In genomic region chr11:33201626-33202010, GRCm38 (mm10) we compare ENCODE assay signal across 11 mouse cellular contexts. TPM values are rescaled to one million over a fixed set of nuclear protein-coding genes. Genes with fewer than 3 reads are reported as not detected.
DNase-seq lines count a peak whose midpoint lies in the region; ATAC-seq lines count a peak whose summit lies in the region.
"Had no signal": no experiment of that assay in that cellular context is flagged by ENCODE, and none has a peak within 500 bp of the region (broad histone marks: within the 10 kb centered on the region; RNA-seq: fewer than 3 reads in every experiment).

No protein-coding gene starts in this region.

- H3K9me3 ChIP-seq in midbrain, embryonic 10.5 days (replicated peaks), result peaks cover 13% of the 10 kb centered on the region
- H3K9me3 ChIP-seq in midbrain, embryonic 16.5 days (replicated peaks; ENCODE audit: control insufficient read depth, low read length, poor library complexity, severe bottlenecking), result peaks cover 3% of the 10 kb centered on the region; the same call in 1 of the 2 replicates
- peaks cover 5% of the 10 kb centered on the region; the same call in 1 of the 2 replicates for H3K9me3 ChIP-seq in limb, embryonic 13.5 days

- 2% methylated on average over 19 of the region's 19 CpGs for WGBS in midbrain, embryonic 10.5 days
- WGBS in midbrain, embryonic 16.5 days, result under 1% methylated on average over 19 of the region's 19 CpGs
- 2% methylated on average over 19 of the region's 19 CpGs for WGBS in limb, embryonic 13.5 days

- peaks cover 100% of the 10 kb centered on the region for H3K27me3 ChIP-seq in midbrain, embryonic 10.5 days (ENCODE audit: low read depth, poor library complexity, severe bottlenecking)
- peaks cover 49% of the 10 kb centered on the region for H3K27me3 ChIP-seq in midbrain, embryonic 16.5 days (ENCODE audit: control insufficient read depth, insufficient read depth, low read depth, low read length)
- peaks cover 100% of the 10 kb centered on the region for H3K27me3 ChIP-seq in limb, embryonic 13.5 days

- H3K4me2 ChIP-seq in midbrain, embryonic 16.5 days (ENCODE audit: low read length), result no peak overlapping the region
- peak overlapping the region; percentile 74 for H3K4me2 ChIP-seq in limb, embryonic 13.5 days (replicated peaks)

- DNase-seq in embryo, embryonic 10.5 days (ENCODE audit: low spot score), result peak; percentile 46
- no peak for DNase-seq in embryo, embryonic 10 days (ENCODE audit: low spot score)
- DNase-seq in midbrain, embryonic 10.5 days (ENCODE audit: low spot score), result no peak
- no peak for DNase-seq in adrenal gland, adult 2 months
- DNase-seq in urinary bladder, postnatal 10 days (ENCODE audit: low spot score), result no peak
- no peak for DNase-seq in layer of hippocampus, adult 18-20 months (ENCODE audit: low spot score in 2 of 2)
- DNase-seq: layer of hippocampus, adult 9-11 months had no signal

- 0 out of 2 replicates have a peak overlapping the region, but pooled peaks have one; percentile 42 for H3K27ac ChIP-seq in midbrain, embryonic 10.5 days (replicated peaks)
- H3K27ac ChIP-seq in midbrain, embryonic 16.5 days (ENCODE audit: low read length), result no peak overlapping the region
- H3K27ac ChIP-seq in limb, embryonic 13.5 days, result no peak overlapping the region

- peak overlapping the region; percentile 55 for H3K4me3 ChIP-seq in midbrain, embryonic 10.5 days
- H3K4me3 ChIP-seq in midbrain, embryonic 16.5 days (ENCODE audit: low read depth, low read length), result no peak overlapping the region
- H3K4me3 ChIP-seq in limb, embryonic 13.5 days, result peak overlapping the region; percentile 40
- H3K4me3 ChIP-seq: myocyte had no signal

- H3K9ac ChIP-seq in midbrain, embryonic 16.5 days (ENCODE audit: low read depth, low read length), result no peak overlapping the region
- H3K9ac ChIP-seq in limb, embryonic 13.5 days, result peak overlapping the region; percentile 31; the same call in 1 of the 2 replicates

- no peaks in the 10 kb centered on the region for H3K36me3 ChIP-seq in midbrain, embryonic 10.5 days
- no peaks in the 10 kb centered on the region for H3K36me3 ChIP-seq in midbrain, embryonic 16.5 days (ENCODE audit: control insufficient read depth, insufficient read depth, low read length)
- no peaks in the 10 kb centered on the region for H3K36me3 ChIP-seq in limb, embryonic 13.5 days

- no peak for ATAC-seq in midbrain, embryonic 16.5 days
- no peak for ATAC-seq in limb, embryonic 13.5 days (ENCODE audit: low FRiP score, low read depth)

- H3K4me1 ChIP-seq in midbrain, embryonic 10.5 days, result peaks cover 62% of the 10 kb centered on the region
- H3K4me1 ChIP-seq in midbrain, embryonic 16.5 days (ENCODE audit: control insufficient read depth, insufficient read depth, low read length), result peaks cover 2% of the 10 kb centered on the region; the same call in 1 of the 2 replicates
- peaks cover 46% of the 10 kb centered on the region for H3K4me1 ChIP-seq in limb, embryonic 13.5 days

RNA-seq across cellular contexts. Expression of gene Tlx3, which starts 1.8 kb away (rescaled TPM):
- 2.0 and 3.3 TPM in 2 replicates for polyA plus RNA-seq in midbrain, embryonic 10.5 days (2016; fragmentation: Nextera tagmentation; extraction: Ambion mirVana)
- 0.85 and 0.89 TPM in 2 replicates for polyA plus RNA-seq in midbrain, embryonic 16.5 days (2015; fragmentation: Nextera tagmentation; extraction: Ambion mirVana)
- polyA plus RNA-seq in limb, embryonic 13.5 days (2015; fragmentation: Nextera tagmentation; extraction: Ambion mirVana), result not detected in 2 replicates
- total RNA-seq in adrenal gland, adult 2 months (2021), result under 1 TPM in 1 of 2 experiments, not detected in 1; 0.38 TPM
- 0.23 and 0.51 TPM in 2 replicates for polyA plus RNA-seq in adrenal gland, adult 2 months (2012; rRNA removed)
- total RNA-seq in layer of hippocampus, adult 18-20 months (2021), result not detected
- total RNA-seq: adrenal gland, postnatal 14 days had no signal
- polyA plus RNA-seq: myocyte had no signal

RNA-seq across cellular contexts. Expression of gene Npm1, which starts 38.6 kb away (rescaled TPM):
- 1,028 and 1,324 TPM in 2 replicates for polyA plus RNA-seq in midbrain, embryonic 10.5 days (2016; fragmentation: Nextera tagmentation; extraction: Ambion mirVana)
- polyA plus RNA-seq in midbrain, embryonic 16.5 days (2015; fragmentation: Nextera tagmentation; extraction: Ambion mirVana), result 349 and 380 TPM in 2 replicates
- 1,176 and 1,233 TPM in 2 replicates for polyA plus RNA-seq in limb, embryonic 13.5 days (2015; fragmentation: Nextera tagmentation; extraction: Ambion mirVana)
- 100 to 1,000 TPM; 276 to 325 TPM for total RNA-seq in adrenal gland, adult 2 months (2021)
- polyA plus RNA-seq in adrenal gland, adult 2 months (2012; rRNA removed), result 6.8 and 9.0 TPM in 2 replicates
- total RNA-seq in layer of hippocampus, adult 18-20 months (2021), result 100 to 1,000 TPM; 176 to 183 TPM

RNA-seq across cellular contexts. Expression of gene Fgf18, which starts 54.4 kb away (rescaled TPM):
- 6.5 and 8.8 TPM in 2 replicates for polyA plus RNA-seq in midbrain, embryonic 10.5 days (2016; fragmentation: Nextera tagmentation; extraction: Ambion mirVana)
- 2.7 and 4.8 TPM in 2 replicates for polyA plus RNA-seq in midbrain, embryonic 16.5 days (2015; fragmentation: Nextera tagmentation; extraction: Ambion mirVana)
- 17.0 and 18.8 TPM in 2 replicates for polyA plus RNA-seq in limb, embryonic 13.5 days (2015; fragmentation: Nextera tagmentation; extraction: Ambion mirVana)
- total RNA-seq in adrenal gland, adult 2 months (2021), result 1 to 10 TPM; 2.4 to 2.5 TPM
- 0.36 and 0.87 TPM in 2 replicates for polyA plus RNA-seq in adrenal gland, adult 2 months (2012; rRNA removed)
- 1 to 10 TPM; 3.4 to 4.0 TPM for total RNA-seq in layer of hippocampus, adult 18-20 months (2021)

Comparison
In these comparisons a context has a peak if more than half of its experiments do, and no peak if none do; other contexts are left out.
1. RNA of gene Npm1, which starts 38.6 kb away (polyA plus RNA-seq): 1,028 to 1,324 TPM in midbrain, embryonic 10.5 days, 1,176 to 1,233 TPM in limb, embryonic 13.5 days and 349 to 380 TPM in midbrain, embryonic 16.5 days; 6.8 to 9.0 TPM in adrenal gland, adult 2 months; every median in the first group is over 10 times any median in the second.